Mouse (Mus musculus) embryonic facial prominence, embryonic 13.5 days (tissue): ENCODE data around the gene Cyp1a2. TPM values are rescaled to one million over a fixed set of nuclear protein-coding genes. Genes with fewer than 3 reads are reported as not detected.
A peak's percentile ranks its signal among the peaks of the same experiment; 100 is the strongest.

ENCODE experiments used
- ATAC-seq: fragments of 200-750 bp; cut with Nextera tagmentation; 2 replicates; pipeline ENCODE4 v1.8.0; 2017; ENCODE audit warnings: low read depth; ENCODE audit not compliant: insufficient number of reproducible peaks, insufficient read depth, low FRiP score, low TSS enrichment
- H3K27ac ChIP-seq: fragments of 300-500 bp; sonication (generic); 2 replicates; pipeline ENCODE4 v1.5.1; 2015; ENCODE audit warnings: moderate library complexity, mild to moderate bottlenecking, inconsistent platforms
- H3K27me3 ChIP-seq: fragments of 300-500 bp; sonication (generic); 2 replicates; pipeline ENCODE4 v1.6.1; 2015; ENCODE audit warnings: mild to moderate bottlenecking, inconsistent platforms
- H3K36me3 ChIP-seq: fragments of 300-500 bp; sonication (generic); 2 replicates; pipeline ENCODE4 v1.6.1; 2015; ENCODE audit warnings: mild to moderate bottlenecking, inconsistent platforms
- H3K4me1 ChIP-seq: fragments of 300-500 bp; sonication (generic); 2 replicates; pipeline ENCODE4 v1.6.1; 2015; ENCODE audit warnings: inconsistent platforms
- H3K4me2 ChIP-seq: fragments of 300-500 bp; sonication (generic); 2 replicates; pipeline ENCODE4 v1.6.1; 2015; ENCODE audit warnings: moderate library complexity, mild to moderate bottlenecking, inconsistent platforms
- H3K4me3 ChIP-seq: fragments of 300-500 bp; sonication (generic); 2 replicates; pipeline ENCODE4 v1.5.1; 2015; ENCODE audit warnings: mild to moderate bottlenecking, inconsistent platforms
- H3K9ac ChIP-seq: fragments of 300-500 bp; sonication (generic); 2 replicates; pipeline ENCODE4 v1.6.1; 2015; ENCODE audit warnings: mild to moderate bottlenecking, inconsistent platforms
- H3K9me3 ChIP-seq: fragments of 300-500 bp; sonication (generic); 2 replicates; pipeline ENCODE4 v1.6.1; 2016; ENCODE audit warnings: inconsistent platforms
- WGBS: fragments of 180-500 bp; shearing (Covaris S2); methylation state at CpG from one replicate; pipeline ENCODE4 v1.1.7; 2015; ENCODE audit warnings: mixed read lengths; 5-methylcytosine and 5-hydroxymethylcytosine counted together
- polyA plus RNA-seq: library from polyadenylated mRNA; unstranded; fragments of >200 nt; fragmentation: Nextera tagmentation; extraction: Ambion mirVana; gene quantifications from 2 replicates; pipeline ENCODE4 v1.2.1, GENCODE M21; 2015

Gene Cyp1a2
- polyA plus RNA-seq, 1 experiment from 2014 or later, result not detected

DNA sequence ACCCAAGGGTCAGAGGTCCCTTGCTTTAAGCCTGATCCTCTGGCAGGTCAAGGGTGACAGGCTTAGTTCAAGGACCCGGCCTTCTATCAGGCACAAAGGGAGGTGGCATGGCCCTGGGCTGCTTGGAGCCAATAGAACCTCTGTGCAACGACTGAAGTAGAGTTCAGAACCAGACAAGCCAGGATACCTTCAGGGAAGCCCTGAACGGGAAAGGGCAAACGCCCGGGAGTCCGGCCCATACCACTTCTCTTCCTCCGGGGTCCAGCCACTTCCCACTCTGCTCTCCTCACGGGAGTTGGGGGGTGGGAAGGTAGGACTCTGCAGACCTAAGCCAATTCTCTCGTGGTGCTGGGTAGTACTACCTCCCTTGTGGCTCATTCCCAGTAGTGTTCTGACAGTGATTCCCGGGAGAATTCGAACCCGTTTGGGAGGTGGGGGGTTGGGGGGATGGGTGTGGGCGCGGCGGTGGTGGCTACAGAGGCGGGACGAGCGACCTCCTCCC, 39.0 kb downstream of the Cyp1a2 start:
- ATAC-seq, result no peak
- H3K4me2 ChIP-seq, result peak overlapping the region; percentile 97
- peak overlapping the region; percentile 98 for H3K9ac ChIP-seq
- 1% methylated on average over 18 of the region's 18 CpGs for WGBS
- H3K27ac ChIP-seq, result peak overlapping the region; percentile 95
- H3K9me3 ChIP-seq, result no peaks in the 10 kb centered on the region
- no peaks in the 10 kb centered on the region for H3K27me3 ChIP-seq
- peaks cover 12% of the 10 kb centered on the region for H3K36me3 ChIP-seq
- H3K4me1 ChIP-seq, result peaks cover 55% of the 10 kb centered on the region
- peak overlapping the region; percentile 96 for H3K4me3 ChIP-seq

DNA sequence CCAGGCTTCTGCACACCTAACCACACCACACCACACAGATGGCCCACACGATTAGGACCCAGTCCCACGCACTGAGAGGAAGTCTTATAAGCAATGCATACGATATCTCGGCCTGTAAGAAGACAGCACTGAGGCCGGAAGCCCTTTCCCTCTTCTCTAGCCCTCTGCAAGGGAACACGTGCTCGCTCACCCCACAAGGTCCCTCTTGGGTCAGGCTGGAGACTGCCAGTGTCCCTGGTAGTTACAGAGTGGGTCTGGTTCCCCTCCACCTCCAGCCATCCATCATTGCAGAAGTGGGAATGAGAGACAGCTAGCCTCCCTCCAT, 39.7 kb downstream of the Cyp1a2 start:
- WGBS, result 39% methylated on average over 7 of the region's 7 CpGs
- H3K27ac ChIP-seq, result no peak overlapping the region

DNA sequence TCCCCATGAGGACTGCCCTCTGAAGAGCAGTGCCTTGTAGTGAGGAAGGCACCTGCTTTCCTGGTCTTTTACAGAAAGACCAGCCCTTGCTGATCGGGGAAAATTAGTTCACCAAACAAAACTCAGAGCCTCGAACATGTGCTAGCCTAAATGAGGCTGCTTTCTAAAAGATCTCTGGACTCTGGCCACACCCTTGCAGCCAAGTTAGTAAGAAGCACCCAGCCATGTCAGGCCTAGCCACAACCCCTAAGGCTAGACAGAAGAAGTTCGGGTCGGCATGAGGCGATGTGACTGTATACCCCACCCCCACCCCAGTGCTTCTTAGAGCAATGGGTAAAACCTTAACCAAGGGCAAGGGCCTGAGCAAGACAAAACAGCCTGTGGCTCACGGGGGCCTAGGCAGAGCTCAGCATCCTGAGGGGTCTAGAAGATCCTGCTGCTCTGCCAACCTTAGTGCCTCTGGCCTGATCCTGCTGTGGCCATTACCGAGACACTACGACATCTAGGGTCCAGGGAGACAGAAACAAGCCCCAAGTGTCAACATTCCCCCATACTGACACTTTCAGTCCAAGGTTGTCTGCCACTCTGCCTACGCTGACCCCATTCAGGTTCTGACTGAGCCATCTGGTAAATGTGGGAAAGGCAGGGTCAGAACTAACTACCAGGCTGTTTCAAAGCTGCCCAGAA, 40.2 kb downstream of the Cyp1a2 start:
- Histone ChIP-seq H3K9me3 (no peaks in the 10 kb centered on the region), H3K27ac (no peak overlapping the region), H3K36me3 (peaks cover 12% of the 10 kb centered on the region), H3K4me1 (peaks cover 64% of the 10 kb centered on the region), H3K9ac (peak overlapping the region; percentile 98), H3K4me3 (peak overlapping the region; percentile 96), H3K4me2 (peak overlapping the region; percentile 97), H3K27me3 (no peaks in the 10 kb centered on the region)
- ATAC-seq, result no peak
- 56% methylated on average over 9 of the region's 9 CpGs for WGBS

More for the DNA sequence above, 39.7 kb downstream of the Cyp1a2 start:
- peak overlapping the region; percentile 98 for H3K9ac ChIP-seq
- peak overlapping the region; percentile 96 for H3K4me3 ChIP-seq
- ATAC-seq, result no peak
- peaks cover 62% of the 10 kb centered on the region for H3K4me1 ChIP-seq
- peaks cover 12% of the 10 kb centered on the region for H3K36me3 ChIP-seq
- H3K9me3 ChIP-seq, result no peaks in the 10 kb centered on the region
- H3K27me3 ChIP-seq, result no peaks in the 10 kb centered on the region
- H3K4me2 ChIP-seq, result peak overlapping the region; percentile 97

DNA sequence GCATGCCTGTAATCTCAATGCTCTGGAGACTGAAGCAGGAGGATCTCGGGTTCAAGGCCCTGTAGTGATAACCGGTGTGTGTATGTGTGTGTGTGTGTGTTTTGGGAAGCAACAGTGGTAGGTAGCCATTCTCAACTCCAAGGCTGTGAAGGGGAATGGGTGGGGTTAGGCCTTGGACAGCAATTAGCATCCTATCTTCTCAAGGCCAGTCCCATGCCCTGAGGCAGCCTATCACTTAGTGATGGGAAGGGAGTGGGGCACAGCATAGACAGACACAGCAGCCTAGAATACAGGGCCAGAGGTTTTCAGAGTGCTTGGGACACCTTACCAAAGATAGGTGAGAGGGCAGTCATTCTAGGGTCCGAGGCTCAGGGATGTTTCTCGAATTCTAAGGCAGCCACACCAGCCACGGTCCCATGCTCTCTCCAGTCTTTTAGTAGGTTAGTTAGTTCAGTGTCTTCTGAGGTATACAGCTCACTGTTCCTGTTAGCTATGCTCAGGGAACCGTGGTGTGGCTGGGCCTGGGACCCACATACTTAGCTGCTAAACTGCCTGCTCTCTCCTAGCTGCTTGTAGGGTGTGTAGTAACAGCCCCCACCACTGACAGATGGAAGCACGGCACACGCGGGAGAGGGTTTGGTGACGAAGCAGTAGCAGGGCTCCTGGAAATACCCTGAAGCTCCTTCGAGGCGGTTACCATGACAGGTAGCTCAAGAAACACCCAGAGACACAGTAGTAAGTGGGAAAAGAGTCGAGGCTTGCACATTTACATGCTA, 41.5 kb downstream of the Cyp1a2 start:
- Histone ChIP-seq H3K9ac (no peak overlapping the region), H3K36me3 (peaks cover 15% of the 10 kb centered on the region), H3K27me3 (no peaks in the 10 kb centered on the region), H3K9me3 (no peaks in the 10 kb centered on the region), H3K4me3 (no peak overlapping the region), H3K4me1 (peaks cover 78% of the 10 kb centered on the region), H3K27ac (peak overlapping the region; percentile 89; the same call in 1 of the 2 replicates), H3K4me2 (no peak overlapping the region)
- no peak for ATAC-seq
- WGBS, result 76% methylated on average over 13 of the region's 13 CpGs

DNA sequence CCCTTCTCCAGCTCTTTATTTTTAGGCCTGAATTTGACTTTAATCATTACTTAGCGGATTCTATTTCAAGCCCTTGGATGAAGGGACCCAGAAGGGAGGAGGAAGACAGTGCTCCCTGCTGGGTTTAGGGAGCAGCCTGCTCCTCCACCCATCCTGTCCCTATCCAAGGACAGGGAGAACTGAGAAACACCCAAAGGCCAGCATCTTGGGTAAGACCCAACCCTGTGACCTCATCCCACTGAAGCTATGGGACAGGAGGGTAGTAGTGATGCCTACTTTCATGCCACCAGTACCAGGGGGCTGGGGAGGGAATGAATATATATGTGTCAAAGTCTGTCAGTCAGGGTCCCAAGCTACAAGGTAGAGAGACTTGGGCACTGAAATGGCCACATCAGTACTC, 42.5 kb downstream of the Cyp1a2 start:
- Histone ChIP-seq H3K4me2 (peak overlapping the region; percentile 53), H3K4me3 (peak overlapping the region; percentile 23; the same call in 1 of the 2 replicates), H3K27ac (peak overlapping the region; percentile 89), H3K36me3 (peaks cover 15% of the 10 kb centered on the region), H3K4me1 (peaks cover 79% of the 10 kb centered on the region), H3K9ac (peak overlapping the region; percentile 44), H3K9me3 (no peaks in the 10 kb centered on the region), H3K27me3 (no peaks in the 10 kb centered on the region)
- 46% methylated on average over 1 of the region's 1 CpGs for WGBS
- no peak for ATAC-seq

DNA sequence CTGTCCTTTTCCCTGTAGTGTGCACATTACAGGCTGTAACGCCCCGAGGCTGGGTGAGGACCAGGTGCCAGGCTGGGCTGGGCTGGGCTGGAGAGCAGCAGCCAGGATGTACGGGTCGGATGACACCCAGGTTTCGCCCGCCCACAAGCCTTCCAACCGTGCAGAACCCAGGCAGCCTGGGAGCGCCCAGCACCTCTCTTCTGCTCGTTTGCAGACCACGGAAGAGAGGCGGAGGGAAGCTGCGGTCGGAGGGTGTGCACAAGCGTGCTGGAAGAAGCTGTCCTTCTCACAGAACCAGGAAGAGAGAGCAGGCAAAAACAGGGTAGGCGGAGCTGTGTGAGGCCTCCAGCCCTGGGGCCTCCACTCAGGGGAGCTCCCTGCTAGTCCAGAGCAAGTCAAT, 43.1 kb downstream of the Cyp1a2 start:
- H3K27ac ChIP-seq, result peak overlapping the region; percentile 89
- H3K4me2 ChIP-seq, result peak overlapping the region; percentile 53
- peaks cover 15% of the 10 kb centered on the region for H3K36me3 ChIP-seq
- ATAC-seq, result peak; percentile 71
- no peaks in the 10 kb centered on the region for H3K27me3 ChIP-seq
- peak overlapping the region; percentile 23 for H3K4me3 ChIP-seq
- WGBS, result 6% methylated on average over 15 of the region's 15 CpGs
- no peaks in the 10 kb centered on the region for H3K9me3 ChIP-seq
- peak overlapping the region; percentile 44 for H3K9ac ChIP-seq
- peaks cover 79% of the 10 kb centered on the region for H3K4me1 ChIP-seq

DNA sequence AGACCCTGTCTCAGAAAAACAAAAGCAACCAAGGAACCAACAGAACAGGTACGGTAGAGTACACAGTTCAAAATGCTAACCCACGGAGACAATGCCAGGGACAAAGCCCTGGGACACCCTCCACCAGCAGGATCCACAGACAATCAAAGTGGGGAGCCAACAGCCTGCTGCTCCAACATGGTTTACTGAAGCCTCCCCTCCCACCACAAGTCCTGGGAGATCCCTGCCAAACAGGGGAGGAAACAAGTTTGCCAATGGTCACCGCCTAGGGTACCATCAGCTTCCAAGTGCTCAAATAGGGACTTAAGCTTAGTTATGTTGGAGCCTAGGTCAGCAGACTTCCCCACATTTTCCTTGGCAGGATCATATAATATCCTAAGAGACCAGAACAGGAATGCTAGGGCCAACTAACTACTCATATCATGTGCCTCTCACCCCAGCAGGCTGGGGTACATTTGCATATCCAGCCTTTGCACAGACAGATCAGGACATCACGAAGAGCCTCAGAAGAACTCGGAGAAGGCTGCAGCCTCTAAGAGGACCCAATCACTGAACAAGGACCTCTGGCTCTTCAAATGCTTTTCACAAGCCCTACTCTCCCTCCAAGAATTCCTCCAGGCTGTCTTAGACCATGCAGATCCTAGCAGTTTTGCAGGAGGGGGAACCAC, 43.7 kb downstream of the Cyp1a2 start:
- peak overlapping the region; percentile 53 for H3K4me2 ChIP-seq
- no peaks in the 10 kb centered on the region for H3K9me3 ChIP-seq
- WGBS, result 47% methylated on average over 5 of the region's 5 CpGs
- H3K27ac ChIP-seq, result peak overlapping the region; percentile 89
- no peaks in the 10 kb centered on the region for H3K27me3 ChIP-seq
- H3K4me3 ChIP-seq, result peak overlapping the region; percentile 23
- peaks cover 15% of the 10 kb centered on the region for H3K36me3 ChIP-seq
- peak overlapping the region; percentile 60 for H3K9ac ChIP-seq
- peaks cover 79% of the 10 kb centered on the region for H3K4me1 ChIP-seq
- no peak for ATAC-seq

DNA sequence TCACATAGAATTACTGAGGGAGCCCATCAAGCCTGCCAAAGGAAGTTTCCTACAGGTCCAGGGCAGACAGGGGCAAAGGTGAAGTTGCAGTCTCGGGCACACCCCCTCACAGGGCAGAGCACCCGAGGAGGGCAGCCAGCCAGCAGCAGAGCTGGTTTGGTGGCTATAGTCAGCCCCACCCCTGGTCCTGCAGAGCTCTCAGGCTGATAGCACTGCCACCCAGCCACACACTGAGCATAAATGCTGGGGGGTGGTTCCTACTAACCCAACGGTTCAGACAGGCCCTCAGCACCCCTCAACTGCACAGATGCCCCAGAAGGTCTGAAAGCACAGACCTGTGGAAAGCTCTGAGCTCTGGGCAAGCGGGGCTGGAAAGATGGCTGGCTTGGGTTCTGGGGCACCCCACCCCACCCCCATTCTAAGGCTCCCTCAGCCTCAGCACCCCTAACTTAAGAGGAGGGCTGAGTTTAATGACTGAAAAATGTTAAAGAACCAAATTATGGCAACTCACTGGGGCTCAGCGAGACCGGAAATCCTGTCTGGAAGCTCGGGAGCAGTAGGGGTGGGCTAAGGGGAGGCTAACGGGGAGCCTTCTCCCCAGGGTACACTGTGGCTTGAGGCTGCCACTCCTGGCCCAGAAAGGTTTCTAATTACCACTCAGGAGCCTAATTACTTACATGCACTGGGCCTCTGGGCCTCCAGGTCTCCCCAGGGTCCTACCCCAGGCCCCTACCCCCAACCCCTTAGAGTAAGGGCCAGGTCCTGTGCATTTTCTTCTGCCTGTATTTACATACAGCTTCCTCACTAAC, 44.6 kb downstream of the Cyp1a2 start:
- no peak for ATAC-seq
- peaks cover 15% of the 10 kb centered on the region for H3K36me3 ChIP-seq
- H3K4me1 ChIP-seq, result peaks cover 76% of the 10 kb centered on the region
- H3K9me3 ChIP-seq, result no peaks in the 10 kb centered on the region
- WGBS, result 19% methylated on average over 8 of the region's 8 CpGs
- peak overlapping the region; percentile 89 for H3K27ac ChIP-seq
- peak overlapping the region; percentile 60 for H3K9ac ChIP-seq
- peak overlapping the region; percentile 1; the same call in 1 of the 2 replicates for H3K4me3 ChIP-seq
- no peaks in the 10 kb centered on the region for H3K27me3 ChIP-seq
- H3K4me2 ChIP-seq, result peak overlapping the region; percentile 53

DNA sequence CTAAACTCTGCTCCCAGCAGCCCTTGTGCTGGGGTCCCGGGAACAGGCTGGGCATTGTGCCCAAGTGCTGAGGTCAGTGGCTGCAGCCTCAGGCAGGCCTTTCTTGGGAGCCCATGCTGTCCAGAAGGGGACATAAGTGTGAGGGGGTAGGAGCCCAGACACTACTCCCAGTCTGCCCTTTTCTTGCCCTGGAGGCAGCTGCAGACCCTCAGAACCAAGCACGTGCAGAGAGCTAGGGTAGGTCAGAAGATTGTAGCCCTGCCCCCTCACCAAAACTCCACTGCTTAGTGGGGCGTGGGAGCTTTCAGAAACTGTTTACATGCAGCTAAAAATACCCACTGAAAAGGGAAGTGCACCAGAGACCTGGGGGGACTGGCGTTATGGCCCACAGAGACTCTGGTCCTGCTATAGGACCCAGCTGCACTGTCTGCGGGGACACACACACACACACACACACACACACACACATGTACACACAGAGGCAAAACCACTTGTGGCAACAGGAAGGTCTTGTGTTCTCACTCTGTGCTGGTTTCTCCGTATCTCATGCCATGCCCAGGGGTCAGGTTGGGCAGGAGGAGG, 45.7 kb downstream of the Cyp1a2 start:
- peak overlapping the region; percentile 89 for H3K27ac ChIP-seq
- H3K4me3 ChIP-seq, result no peak overlapping the region
- peak overlapping the region; percentile 60; the same call in 1 of the 2 replicates for H3K9ac ChIP-seq
- WGBS, result 16% methylated on average over 6 of the region's 6 CpGs
- peaks cover 15% of the 10 kb centered on the region for H3K36me3 ChIP-seq
- no peaks in the 10 kb centered on the region for H3K9me3 ChIP-seq
- peaks cover 66% of the 10 kb centered on the region for H3K4me1 ChIP-seq
- ATAC-seq, result no peak
- peak overlapping the region; percentile 53 for H3K4me2 ChIP-seq
- H3K27me3 ChIP-seq, result no peaks in the 10 kb centered on the region

DNA sequence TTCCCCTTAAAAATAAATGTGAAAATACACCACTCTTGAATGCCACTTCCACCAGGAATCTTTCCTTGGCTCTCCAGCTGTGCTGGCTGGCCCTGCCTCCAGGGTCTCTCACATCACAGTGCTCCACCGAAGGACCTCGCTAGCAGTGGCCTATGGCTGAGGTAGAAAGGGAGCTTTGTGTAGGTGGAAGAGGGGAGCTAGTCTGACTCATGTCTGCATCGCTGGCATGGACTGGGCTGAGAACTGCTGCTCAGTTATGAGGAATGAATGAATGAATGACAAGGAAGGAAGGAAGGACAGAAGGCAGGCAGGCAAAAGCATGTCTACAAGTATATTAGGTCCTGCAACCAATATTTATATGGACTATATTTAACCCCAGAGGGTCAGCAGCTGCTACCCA, 46.2 kb downstream of the Cyp1a2 start:
- Histone ChIP-seq H3K27ac (peak overlapping the region; percentile 89), H3K9me3 (no peaks in the 10 kb centered on the region), H3K4me2 (peak overlapping the region; percentile 53), H3K4me1 (peaks cover 60% of the 10 kb centered on the region), H3K4me3 (no peak overlapping the region), H3K36me3 (peaks cover 12% of the 10 kb centered on the region), H3K27me3 (no peaks in the 10 kb centered on the region), H3K9ac (peak overlapping the region; percentile 49; the same call in 1 of the 2 replicates)
- ATAC-seq, result no peak
- WGBS, result 24% methylated on average over 3 of the region's 3 CpGs
